Mouse (Mus musculus) left cerebral cortex, postnatal 36 days (tissue): ENCODE data around the gene Gpr18. TPM values are rescaled to one million over a fixed set of nuclear protein-coding genes. Genes with fewer than 3 reads are reported as not detected.

Experiments
- DNase-seq, 2 experiments: peaks; one replicate each; pipeline ENCODE4 v3.0.0; 2021 to 2022; ENCODE audit warnings: low spot score in 2 of 2, mixed read lengths in 1 of 2
- intact Hi-C: fragments of 180-260 bp; cut with DNase I; formaldehyde crosslinking; loops from one replicate; pipeline ENCODE4 v1.15.1; 2025
- total RNA-seq, 2 experiments: library from RNA; stranded (reverse); gene quantifications; 2 replicates each; pipeline ENCODE4 v1.2.3; 2021

Gpr18 gene
- total RNA-seq, 2 experiments from 2014 or later: not detected

GRCm38 (mm10) chr14:121866574-121866973 is 49.0 kb downstream of the Gpr18 start:
- DNase-seq: no peak
- intact Hi-C loops: loop anchor here (5.0 kb wide), 1 partner anchor 196 kb away; no protein-coding TSS in a partner anchor

GRCm38 (mm10) chr14:121865162-121865561 is 50.4 kb downstream of the Gpr18 start:
- peak; percentile 22 to 48 for DNase-seq
- intact Hi-C loops: loop anchor here (2.0 to 5.0 kb wide), 2 partner anchors 54 to 197 kb away; no protein-coding TSS in a partner anchor

Other genes starting within 250 kb of the Gpr18 start
- 100 to 1,000 TPM in 1 of 2 experiments, 10 to 100 TPM in 1; 79.1 to 100 TPM for gene Dock9, start 117.9 kb downstream of the Gpr18 start, total RNA-seq
- gene Ubac2, start 37.2 kb downstream of the Gpr18 start, total RNA-seq: 10 to 100 TPM; 34.1 to 34.7 TPM
- gene Gpr183, start 49.4 kb upstream of the Gpr18 start, total RNA-seq: under 1 TPM; 0.72 to 0.84 TPM
- not detected for gene Timm8a2, start 118.9 kb upstream of the Gpr18 start, total RNA-seq
- gene Tm9sf2, start 191.3 kb upstream of the Gpr18 start, total RNA-seq: 100 to 1,000 TPM; 101 to 117 TPM